Mouse (Mus musculus): Measurements from ENCODE around the gene Celf3. TPM values are rescaled to one million over a fixed set of nuclear protein-coding genes. Genes with fewer than 3 reads are reported as not detected.

The Celf3 gene
- polyA plus RNA-seq, 1 experiment: not detected

GRCm38 (mm10) chr3:94457055-94457454 is 21.0 kb upstream of the Celf3 start:
- Histone ChIP-seq H3K27me3 (ENCODE audit: control insufficient read depth) (no peaks in the 10 kb centered on the region), H3K9me3 (ENCODE audit: control insufficient read depth, low read length) (peaks cover 3% of the 10 kb centered on the region; the same call in 1 of the 2 replicates), H3K4me3 (replicated peaks) (no peak overlapping the region), H3K36me3 (ENCODE audit: control insufficient read depth) (peaks cover 2% of the 10 kb centered on the region; the same call in 1 of the 2 replicates), H3K4me1 (ENCODE audit: control insufficient read depth) (peaks cover 4% of the 10 kb centered on the region)
- no peak for TF ChIP-seq GATA1 (IDR thresholded peaks at IDR 0.05; ENCODE audit: low read length)
- no peak for TF ChIP-seq TAL1 (IDR thresholded peaks at IDR 0.05; ENCODE audit: low read length)

GRCm38 (mm10) chr3:94459834-94460233 is 18.3 kb upstream of the Celf3 start:
- no peak for TF ChIP-seq GATA1 (IDR thresholded peaks at IDR 0.05; ENCODE audit: low read length)
- no peak for TF ChIP-seq TAL1 (IDR thresholded peaks at IDR 0.05; ENCODE audit: low read length)
- Histone ChIP-seq H3K27me3 (ENCODE audit: control insufficient read depth) (no peaks in the 10 kb centered on the region), H3K36me3 (ENCODE audit: control insufficient read depth) (no peaks in the 10 kb centered on the region), H3K4me1 (ENCODE audit: control insufficient read depth) (peaks cover 4% of the 10 kb centered on the region), H3K9me3 (ENCODE audit: control insufficient read depth, low read length) (peaks cover 3% of the 10 kb centered on the region; the same call in 1 of the 2 replicates), H3K4me3 (replicated peaks) (no peak overlapping the region)

GRCm38 (mm10) chr3:94463926-94464578 is 14.0 kb upstream of the Celf3 start:
- Histone ChIP-seq H3K4me1 (ENCODE audit: control insufficient read depth) (no peaks in the 10 kb centered on the region), H3K27me3 (ENCODE audit: control insufficient read depth) (peaks cover 2% of the 10 kb centered on the region; the same call in 1 of the 2 replicates), H3K9me3 (ENCODE audit: control insufficient read depth, low read length) (no peaks in the 10 kb centered on the region), H3K36me3 (ENCODE audit: control insufficient read depth) (no peaks in the 10 kb centered on the region), H3K4me3 (replicated peaks) (no peak overlapping the region)
- TF ChIP-seq TAL1 (IDR thresholded peaks at IDR 0.05; ENCODE audit: low read length) (no peak), GATA1 (IDR thresholded peaks at IDR 0.05; ENCODE audit: low read length) (no peak)

- peaks cover 2% of the 10 kb centered on the region; the same call in 1 of the 2 replicates for H3K27me3 ChIP-seq (ENCODE audit: control insufficient read depth)
- no peaks in the 10 kb centered on the region for H3K4me1 ChIP-seq (ENCODE audit: control insufficient read depth)
- H3K4me3 ChIP-seq (replicated peaks): no peak overlapping the region
- H3K36me3 ChIP-seq (ENCODE audit: control insufficient read depth): no peaks in the 10 kb centered on the region
- H3K9me3 ChIP-seq (ENCODE audit: control insufficient read depth, low read length): no peaks in the 10 kb centered on the region
- no peak for TF ChIP-seq TAL1 (IDR thresholded peaks at IDR 0.05; ENCODE audit: low read length)
- no peak for TF ChIP-seq GATA1 (IDR thresholded peaks at IDR 0.05; ENCODE audit: low read length)
These were observed 12.3 kb upstream of the Celf3 start for GRCm38 (mm10) chr3:94465632-94466430.

GRCm38 (mm10) chr3:94468931-94469330 is 9.2 kb upstream of the Celf3 start:
- no peak for TF ChIP-seq GATA1 (IDR thresholded peaks at IDR 0.05; ENCODE audit: low read length)
- H3K36me3 ChIP-seq (ENCODE audit: control insufficient read depth): no peaks in the 10 kb centered on the region
- no peak overlapping the region for H3K4me3 ChIP-seq (replicated peaks)
- no peaks in the 10 kb centered on the region; the same call in 1 of the 2 replicates for H3K4me1 ChIP-seq (ENCODE audit: control insufficient read depth)
- no peaks in the 10 kb centered on the region for H3K9me3 ChIP-seq (ENCODE audit: control insufficient read depth, low read length)
- H3K27me3 ChIP-seq (ENCODE audit: control insufficient read depth): peaks cover 17% of the 10 kb centered on the region

- peaks cover 20% of the 10 kb centered on the region for H3K27me3 ChIP-seq (ENCODE audit: control insufficient read depth)
- H3K4me1 ChIP-seq (ENCODE audit: control insufficient read depth): peaks cover 3% of the 10 kb centered on the region
- no peaks in the 10 kb centered on the region for H3K9me3 ChIP-seq (ENCODE audit: control insufficient read depth, low read length)
- TF ChIP-seq GATA1 (IDR thresholded peaks at IDR 0.05; ENCODE audit: low read length) (no peak), TAL1 (IDR thresholded peaks at IDR 0.05; ENCODE audit: low read length) (no peak)
- no peaks in the 10 kb centered on the region for H3K36me3 ChIP-seq (ENCODE audit: control insufficient read depth)
- no peak overlapping the region for H3K4me3 ChIP-seq (replicated peaks)
These were observed 5.5 kb upstream of the Celf3 start for GRCm38 (mm10) chr3:94472447-94473114.

GRCm38 (mm10) chr3:94473115-94473505 is 5.0 kb upstream of the Celf3 start:
- TF ChIP-seq GATA1 (IDR thresholded peaks at IDR 0.05; ENCODE audit: low read length) (no peak), TAL1 (IDR thresholded peaks at IDR 0.05; ENCODE audit: low read length) (no peak)
- Histone ChIP-seq H3K27me3 (ENCODE audit: control insufficient read depth) (peaks cover 20% of the 10 kb centered on the region), H3K36me3 (ENCODE audit: control insufficient read depth) (no peaks in the 10 kb centered on the region), H3K4me1 (ENCODE audit: control insufficient read depth) (peaks cover 9% of the 10 kb centered on the region), H3K9me3 (ENCODE audit: control insufficient read depth, low read length) (no peaks in the 10 kb centered on the region), H3K4me3 (replicated peaks) (no peak overlapping the region)

- Histone ChIP-seq H3K4me1 (ENCODE audit: control insufficient read depth) (peaks cover 14% of the 10 kb centered on the region), H3K36me3 (ENCODE audit: control insufficient read depth) (no peaks in the 10 kb centered on the region), H3K4me3 (replicated peaks) (no peak overlapping the region), H3K9me3 (ENCODE audit: control insufficient read depth, low read length) (no peaks in the 10 kb centered on the region), H3K27me3 (ENCODE audit: control insufficient read depth) (peaks cover 22% of the 10 kb centered on the region)
- no peak for TF ChIP-seq GATA1 (IDR thresholded peaks at IDR 0.05; ENCODE audit: low read length)
- TF ChIP-seq TAL1 (IDR thresholded peaks at IDR 0.05; ENCODE audit: low read length): no peak
These were observed 4.4 kb upstream of the Celf3 start for GRCm38 (mm10) chr3:94473567-94474232.
